Mouse (Mus musculus): ENCODE measurements at regions not wholly inside any gene's neighbourhood (a gene's known extent, or its start where the extent isn't known, plus 50 kb on each side); places are given as distances from the start of the nearest gene placed in this dataset.

- no peak for DNase-seq
Observed at GRCm38 (mm10) chr8:26892380-26892779, 84.7 kb upstream of the Zfp703 start.

DNA sequence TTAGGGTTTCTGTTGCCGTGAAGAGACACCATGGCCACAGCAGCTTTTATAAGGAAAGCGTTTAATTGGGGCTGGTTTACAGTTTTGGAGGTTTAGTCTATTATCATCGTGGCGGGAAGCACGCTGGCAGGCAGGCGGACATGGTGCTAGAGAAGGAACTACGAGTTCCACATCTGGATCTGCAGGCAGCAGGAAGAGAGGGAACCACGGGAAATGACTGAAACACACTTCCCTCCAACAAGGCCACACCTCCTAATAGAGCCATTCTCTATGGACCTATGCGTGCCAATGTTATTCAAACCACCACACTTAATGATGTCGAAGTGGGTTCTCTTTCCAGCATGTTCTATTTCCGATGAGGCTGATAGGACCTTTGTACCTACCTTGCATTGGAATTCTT, 81.3 kb upstream of the Zfp703 start:
- no peak for DNase-seq

- DNase-seq = no peak
Observed at GRCm38 (mm10) chr8:26903289-26903688, 73.8 kb upstream of the Zfp703 start.

DNA sequence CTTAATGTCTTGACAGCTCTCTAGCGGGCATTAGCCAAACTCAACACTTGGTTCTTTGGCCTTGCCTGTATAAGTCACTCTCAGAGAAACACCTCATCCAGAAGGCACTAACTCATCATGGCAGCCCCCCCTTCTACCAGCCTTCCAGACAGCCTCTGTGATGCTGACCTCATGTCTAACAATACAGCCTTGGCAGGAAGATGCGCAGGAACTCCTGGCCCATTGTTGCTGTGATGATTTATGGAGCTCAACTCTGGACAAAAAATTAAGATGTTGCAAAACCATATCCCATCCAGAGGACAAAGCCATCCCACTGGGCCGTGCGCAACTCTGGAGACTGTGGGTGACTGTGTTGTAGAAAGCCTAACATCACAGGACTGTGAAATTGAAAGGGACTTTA, 70.9 kb upstream of the Zfp703 start:
- DNase-seq = no peak

DNA sequence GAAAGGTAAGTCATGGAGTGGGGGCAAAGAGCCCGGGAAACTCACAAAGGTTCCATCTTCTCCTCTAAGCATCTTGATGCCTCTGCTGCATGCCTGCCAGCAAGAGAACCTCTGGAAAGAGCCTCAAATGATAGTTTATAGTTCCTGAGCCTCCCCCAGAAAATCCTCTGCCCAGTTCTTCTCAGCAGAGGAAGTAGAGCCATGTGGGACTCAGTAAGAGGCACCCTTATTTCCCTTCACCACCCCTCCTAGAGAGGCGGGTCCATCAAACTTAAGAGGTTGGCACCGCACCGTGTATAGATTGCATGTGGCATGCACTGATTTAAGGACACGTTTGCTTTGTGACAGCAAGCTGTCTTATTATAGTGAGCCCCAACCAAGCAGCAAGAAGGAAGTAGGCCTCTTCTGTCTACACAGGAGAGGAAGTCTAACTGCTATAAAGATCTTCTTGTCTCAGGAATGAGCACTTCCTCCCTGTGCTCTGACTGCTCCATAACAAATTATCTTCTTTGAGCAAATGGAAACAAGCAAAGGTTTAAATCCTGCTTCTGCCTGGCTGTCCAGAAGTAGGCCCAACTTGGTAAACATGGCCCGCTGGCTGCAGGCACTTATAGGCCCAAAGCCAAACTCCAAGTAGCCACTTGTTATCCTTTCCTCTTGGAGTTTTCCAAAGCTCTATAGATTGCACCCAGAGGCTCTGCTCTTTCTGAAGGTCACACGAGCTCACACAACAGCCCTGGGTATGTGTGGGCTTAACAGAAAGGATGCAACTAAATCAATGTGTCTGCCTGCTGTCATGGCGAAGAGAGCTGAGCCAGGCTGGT, 69.6 kb upstream of the Zfp703 start:
- DNase-seq = no peak

DNA sequence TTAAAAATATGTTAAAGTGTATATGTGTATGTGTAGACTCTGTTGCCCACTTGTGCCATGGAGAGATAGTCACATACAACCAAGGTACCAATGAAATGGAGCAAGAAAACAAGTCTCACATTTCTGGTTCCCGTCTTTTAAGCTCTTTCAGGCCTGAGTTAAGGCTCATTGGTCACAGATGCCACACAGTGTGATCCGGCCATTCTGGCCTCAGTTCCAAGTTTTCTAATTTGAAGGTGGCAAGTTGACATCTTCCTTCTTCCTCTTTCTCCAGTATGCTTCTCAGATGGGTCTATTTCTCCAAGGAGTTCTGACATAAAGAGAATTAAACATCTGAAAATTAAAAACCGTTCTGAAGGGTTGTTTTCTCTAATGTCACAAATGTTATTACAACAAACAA, 66.9 kb upstream of the Zfp703 start:
- no peak for DNase-seq

DNA sequence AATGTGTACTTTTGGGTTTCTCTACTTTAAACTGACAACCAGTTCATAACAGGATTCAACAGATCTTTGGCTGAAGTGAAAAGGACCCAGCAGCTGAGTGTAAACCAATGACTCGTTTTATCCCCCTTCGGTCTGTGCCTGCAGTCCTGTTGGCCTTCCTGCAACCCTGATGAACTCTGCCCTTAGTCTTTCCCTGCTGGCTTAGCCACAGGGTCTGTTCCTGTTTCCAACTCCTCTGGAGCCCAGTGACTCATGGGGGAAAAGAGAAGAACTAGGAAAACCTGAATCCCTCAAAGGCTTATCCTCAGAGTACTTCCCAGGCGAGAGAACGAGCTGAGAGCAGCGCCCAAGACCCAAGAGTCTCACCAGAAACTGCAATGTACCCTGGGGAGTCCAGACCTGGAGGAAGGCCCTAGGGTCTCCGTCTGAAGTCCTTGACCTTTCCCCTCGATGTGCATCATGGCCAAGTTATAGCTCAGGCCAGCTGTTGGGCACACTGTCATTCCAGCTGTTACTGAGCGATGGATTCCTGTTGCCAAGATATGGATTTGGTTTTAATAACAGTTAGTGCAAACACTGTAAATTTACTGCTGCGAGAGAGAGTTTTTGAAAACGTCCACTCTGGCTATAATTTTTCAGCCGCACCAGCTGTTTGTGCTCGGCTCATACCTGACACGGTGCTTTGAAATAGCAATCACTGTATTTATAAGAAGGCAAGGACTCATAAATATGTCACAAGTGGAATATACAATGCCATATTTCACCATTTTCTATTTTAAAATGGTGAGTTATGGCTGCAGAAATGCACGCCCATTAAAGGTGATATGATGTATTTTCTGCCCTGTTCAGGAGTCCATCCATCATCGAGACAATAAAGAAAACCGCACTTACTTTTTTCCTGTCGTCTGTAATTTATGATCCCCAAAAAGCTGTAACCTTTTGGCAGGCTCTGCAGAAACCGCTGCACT, 63.3 kb upstream of the Zfp703 start:
- no peak for DNase-seq

DNA sequence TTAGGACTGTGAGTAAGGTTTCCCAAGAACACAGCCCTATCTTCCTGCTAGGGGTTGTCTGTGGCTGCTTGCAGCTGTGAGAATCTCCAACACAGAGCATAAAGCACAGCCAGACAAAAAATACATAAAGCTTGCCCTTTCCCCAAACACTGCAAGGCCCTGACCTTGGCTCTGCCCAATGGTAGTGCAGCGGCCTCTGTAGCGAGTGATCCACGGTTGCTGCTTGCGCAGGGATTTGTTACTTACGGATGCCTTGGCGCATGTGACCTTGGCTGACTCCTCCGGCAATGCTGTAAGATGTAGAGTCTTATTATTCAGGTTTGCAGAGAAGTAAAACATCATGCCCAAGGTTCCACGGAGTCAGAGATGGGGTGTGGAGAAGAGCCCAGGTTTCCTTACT, 61.4 kb upstream of the Zfp703 start:
- no peak for DNase-seq

GRCm38 (mm10) chr8:26921531-26922177, 55.5 kb upstream of the Zfp703 start:
- DNase-seq = no peak

DNA sequence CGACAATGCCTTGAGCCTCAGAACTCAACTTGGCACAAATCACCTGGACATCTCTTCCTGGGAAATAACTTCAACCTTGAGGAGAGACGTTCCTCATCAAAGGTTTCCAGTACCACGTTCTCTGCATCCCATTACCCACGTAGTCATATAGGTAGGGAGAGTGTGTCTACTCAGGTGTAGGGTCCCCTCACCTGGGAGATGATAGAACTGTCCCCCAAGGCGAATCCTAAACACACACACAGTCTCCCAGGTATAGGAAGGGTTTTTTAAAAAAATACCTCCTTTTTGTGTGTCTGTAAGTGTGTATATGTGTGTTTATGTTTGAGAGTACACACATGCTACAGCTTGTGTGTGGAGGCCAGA, 55.0 kb upstream of the Zfp703 start:
- DNase-seq = no peak

- DNase-seq = no peak
Observed at GRCm38 (mm10) chr8:26923166-26923565, 54.0 kb upstream of the Zfp703 start.

Measured in right cerebral cortex, adult 18-20 months (tissue).